Mouse (Mus musculus) hindbrain, postnatal 0 days (tissue): Measurements from ENCODE around the gene Cntfr. TPM values are rescaled to one million over a fixed set of nuclear protein-coding genes. Genes with fewer than 3 reads are reported as not detected.

Experiments
- ATAC-seq: fragments of 200-750 bp; cut with Nextera tagmentation; 2 replicates; pipeline ENCODE4 v1.8.0; 2017; ENCODE audit warnings: mild to moderate bottlenecking, moderate TSS enrichment, moderate library complexity
- DNase-seq: peaks from one replicate; pipeline ENCODE4 v3.0.0-alpha.2; 2015; ENCODE audit warnings: low spot score
- H3K27ac ChIP-seq: fragments of 300-500 bp; sonication (generic); 2 replicates; pipeline ENCODE4 v1.5.1; 2014; ENCODE audit warnings: mild to moderate bottlenecking
- H3K27me3 ChIP-seq: fragments of 300-500 bp; sonication (generic); 2 replicates; pipeline ENCODE4 v1.6.1; 2014; ENCODE audit warnings: low read length, mixed read lengths; ENCODE audit not compliant: insufficient read depth
- H3K36me3 ChIP-seq: fragments of 300-500 bp; sonication (generic); 2 replicates; pipeline ENCODE4 v1.6.1; 2014; ENCODE audit warnings: low read length, mixed read lengths; ENCODE audit not compliant: insufficient read depth
- H3K4me1 ChIP-seq: fragments of 300-500 bp; sonication (generic); 2 replicates; pipeline ENCODE4 v1.6.1; 2014; ENCODE audit warnings: antibody characterized with exemption, low read length, mixed read lengths; ENCODE audit not compliant: insufficient read depth
- H3K4me2 ChIP-seq: fragments of 300-500 bp; sonication (generic); 2 replicates; pipeline ENCODE4 v1.6.1; 2014; ENCODE audit warnings: low read depth, mild to moderate bottlenecking, low read length, moderate library complexity, mixed read lengths
- H3K4me3 ChIP-seq: fragments of 300-500 bp; sonication (generic); 2 replicates; pipeline ENCODE4 v1.5.1; 2014; ENCODE audit warnings: low read length
- H3K9ac ChIP-seq: fragments of 300-500 bp; sonication (generic); replicated peaks from 2 replicates; pipeline ENCODE4 v1.6.1; 2014; ENCODE audit warnings: mild to moderate bottlenecking, low read length, moderate library complexity, mixed read lengths
- H3K9me3 ChIP-seq: fragments of 300-500 bp; sonication (generic); 2 replicates; pipeline ENCODE4 v1.6.1; 2016; ENCODE audit warnings: low read length, mixed read lengths
- CTCF ChIP-seq: IDR thresholded peaks from 2 replicates; pipeline ENCODE4 v1.5.1; 2016; ENCODE audit warnings: antibody characterized with exemption, control low read depth, low read depth
- WGBS: fragments of 180-500 bp; shearing (Covaris S2); extraction: QIAGEN DNeasy Blood & Tissue Kit; methylation state at CpG from one replicate; pipeline ENCODE4 v1.1.7; 2014; 5-methylcytosine and 5-hydroxymethylcytosine counted together
- polyA plus RNA-seq: library from polyadenylated mRNA; unstranded; fragments of >200 nt; fragmentation: Nextera tagmentation; extraction: Ambion mirVana; gene quantifications from 2 replicates; pipeline ENCODE4 v1.2.1, GENCODE M21; 2015
- total RNA-seq: library from RNA; depleted of rRNA; stranded (reverse); fragments of >200 nt; gene quantifications from 2 replicates; pipeline ENCODE4 v1.2.3, GENCODE M21; 2014

Gene Cntfr
- total and polyA plus RNA-seq, 2 experiments from 2014 or later = 22.1 to 61.9 TPM

DNA sequence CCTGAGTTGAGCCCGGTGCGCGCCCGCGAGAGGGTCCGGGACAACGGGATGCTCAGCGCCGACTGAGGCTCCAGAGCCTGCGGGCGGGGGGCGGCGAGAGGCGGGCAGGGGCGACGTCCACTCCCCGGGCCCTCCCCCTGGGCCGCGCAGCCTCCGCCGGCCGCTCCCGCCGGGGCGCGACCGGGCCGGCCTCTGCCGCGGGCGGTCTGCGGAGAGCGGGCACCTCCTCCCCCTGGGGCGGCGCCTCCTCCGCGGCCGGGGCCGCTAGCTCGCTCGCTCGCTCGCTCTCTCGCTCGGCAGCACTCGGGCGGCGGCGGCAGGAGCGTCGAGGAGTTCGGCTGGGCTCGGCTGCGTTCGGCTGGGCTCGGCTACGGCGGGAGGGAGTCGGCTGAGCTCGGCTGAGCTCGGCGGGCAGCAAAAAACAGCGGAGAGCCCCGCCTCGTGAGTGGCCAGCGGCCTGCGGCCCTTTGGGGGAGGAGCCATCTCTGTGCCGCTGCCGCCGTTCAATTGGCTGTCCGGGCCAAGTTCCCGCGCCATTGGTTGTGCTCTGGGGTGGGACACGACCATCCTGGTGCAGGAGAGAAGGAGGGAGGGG lies 56.9 kb downstream of the Cntfr start, which contains the start of gene Enho:
Enho (minus strand) TSS at position 412 of the 595 bp plus-strand sequence.
- Histone ChIP-seq H3K27me3 (no peaks in the 10 kb centered on the region), H3K9me3 (no peaks in the 10 kb centered on the region), H3K4me3 (peak within 1 kb of the TSS; percentile 61), H3K4me1 (peaks cover 41% of the 10 kb centered on the region), H3K4me2 (peak within 1 kb of the TSS; percentile 69), H3K36me3 (no peaks in the 10 kb centered on the region), H3K9ac (peak within 1 kb of the TSS; percentile 93), H3K27ac (peak within 1 kb of the TSS; percentile 88)
- ATAC-seq (peak; percentile 94), DNase-seq (peak; percentile 97)
- 2% methylated on average over 67 of the region's 74 CpGs for WGBS
- TF ChIP-seq CTCF = no peak

DNA sequence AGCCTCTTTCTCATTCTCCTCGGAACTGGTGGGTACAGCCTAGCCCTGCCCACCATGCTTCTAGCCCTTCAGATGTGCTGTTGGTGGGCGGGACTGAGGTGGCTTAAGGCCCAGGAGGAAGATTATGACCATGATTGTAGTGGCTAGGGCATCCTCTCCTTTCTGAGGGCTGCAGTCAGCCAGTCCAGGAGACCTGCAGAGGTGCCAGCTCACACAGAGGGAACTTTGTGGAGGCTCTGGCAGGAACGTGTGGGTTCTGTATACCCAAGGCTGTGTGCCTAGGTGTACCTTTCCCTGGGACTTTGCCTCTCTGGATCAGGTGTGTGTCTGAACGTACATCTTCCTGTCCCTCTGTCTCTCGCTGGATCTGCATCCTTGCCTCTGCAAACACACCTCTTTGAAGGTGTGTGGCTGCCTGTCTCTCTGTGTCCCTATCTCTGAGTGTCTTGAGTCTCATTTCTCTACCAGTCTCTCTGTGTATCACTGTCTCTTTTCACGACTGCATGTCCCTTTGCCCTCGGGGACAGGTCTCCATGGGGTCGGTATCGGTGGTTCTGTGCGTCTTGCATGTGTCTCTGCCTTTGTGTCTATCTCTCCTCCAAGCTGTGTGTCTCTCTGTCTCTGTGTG lies 57.6 kb downstream of the Cntfr start:
- Histone ChIP-seq H3K4me2 (peak overlapping the region; percentile 69), H3K27ac (peak overlapping the region; percentile 88), H3K9ac (peak overlapping the region; percentile 93), H3K4me1 (peaks cover 41% of the 10 kb centered on the region), H3K9me3 (no peaks in the 10 kb centered on the region), H3K36me3 (no peaks in the 10 kb centered on the region), H3K4me3 (peak overlapping the region; percentile 61), H3K27me3 (no peaks in the 10 kb centered on the region)
- peak; percentile 13; the same call in 1 of the 2 replicates for ATAC-seq
- no peak for TF ChIP-seq CTCF
- peak; percentile 37 for DNase-seq
- WGBS = 9% methylated on average over 10 of the region's 10 CpGs

DNA sequence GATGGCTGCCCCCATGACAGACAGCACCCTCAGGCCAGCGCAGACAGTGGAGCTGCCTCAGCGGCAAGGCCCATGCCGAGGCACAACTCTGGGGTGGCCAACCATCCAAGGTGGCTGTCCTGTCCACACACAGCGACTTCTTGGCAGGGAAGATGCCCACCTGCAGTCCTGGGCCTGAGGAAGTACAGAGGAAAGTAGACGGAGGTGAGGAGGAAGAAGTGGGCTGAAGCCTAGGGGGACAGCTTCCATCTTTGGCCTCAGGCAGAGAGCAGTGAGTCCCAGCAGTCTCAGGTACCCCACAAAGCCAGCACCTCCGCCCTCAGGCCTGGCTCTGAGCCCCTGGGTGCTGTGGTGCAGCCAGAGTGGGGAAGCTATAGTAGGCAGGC lies 58.1 kb downstream of the Cntfr start:
- DNase-seq (no peak), ATAC-seq (no peak)
- Histone ChIP-seq H3K27me3 (no peaks in the 10 kb centered on the region), H3K4me2 (peak overlapping the region; percentile 69), H3K9me3 (no peaks in the 10 kb centered on the region), H3K36me3 (no peaks in the 10 kb centered on the region), H3K27ac (peak overlapping the region; percentile 88; the same call in 1 of the 2 replicates), H3K9ac (peak overlapping the region; percentile 93), H3K4me1 (peaks cover 41% of the 10 kb centered on the region), H3K4me3 (peak overlapping the region; percentile 61)
- 76% methylated on average over 6 of the region's 6 CpGs for WGBS
- no peak for TF ChIP-seq CTCF

DNA sequence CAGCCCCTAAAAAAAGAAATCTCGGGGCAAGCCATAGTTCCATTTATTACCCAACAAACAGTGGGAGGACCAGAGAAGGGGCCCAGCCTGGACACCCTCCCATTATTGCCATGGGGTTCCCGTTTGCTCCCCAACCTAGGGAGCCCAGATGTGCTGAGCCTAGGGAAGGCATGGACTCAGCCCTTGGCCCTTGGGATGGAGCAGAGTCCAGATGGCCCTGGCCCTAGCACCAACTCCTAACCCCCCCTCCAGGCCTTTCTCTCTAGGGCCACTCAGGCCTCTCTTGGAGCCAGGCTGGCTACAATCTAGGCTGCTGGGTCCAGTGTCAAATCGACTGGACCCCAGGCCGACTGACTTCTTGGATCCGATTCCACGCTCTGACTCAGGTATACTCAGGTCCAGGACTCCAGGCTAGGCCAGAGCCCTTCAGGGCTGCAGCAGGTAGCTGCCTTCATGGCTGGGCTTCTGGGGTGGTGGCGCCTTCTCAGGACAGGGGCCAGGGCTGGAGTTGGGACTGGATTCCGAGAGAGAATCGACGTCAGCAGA lies 58.6 kb downstream of the Cntfr start:
- no peak for DNase-seq
- TF ChIP-seq CTCF = no peak
- WGBS = 93% methylated on average over 10 of the region's 10 CpGs
- Histone ChIP-seq H3K4me2 (peak overlapping the region; percentile 69), H3K9me3 (no peaks in the 10 kb centered on the region), H3K27ac (peak overlapping the region; percentile 88; the same call in 1 of the 2 replicates), H3K36me3 (no peaks in the 10 kb centered on the region), H3K9ac (peak overlapping the region; percentile 93), H3K27me3 (no peaks in the 10 kb centered on the region), H3K4me3 (0 out of 2 replicates have a peak overlapping the region, but pooled peaks have one; percentile 61), H3K4me1 (peaks cover 41% of the 10 kb centered on the region)
- no peak for ATAC-seq

DNA sequence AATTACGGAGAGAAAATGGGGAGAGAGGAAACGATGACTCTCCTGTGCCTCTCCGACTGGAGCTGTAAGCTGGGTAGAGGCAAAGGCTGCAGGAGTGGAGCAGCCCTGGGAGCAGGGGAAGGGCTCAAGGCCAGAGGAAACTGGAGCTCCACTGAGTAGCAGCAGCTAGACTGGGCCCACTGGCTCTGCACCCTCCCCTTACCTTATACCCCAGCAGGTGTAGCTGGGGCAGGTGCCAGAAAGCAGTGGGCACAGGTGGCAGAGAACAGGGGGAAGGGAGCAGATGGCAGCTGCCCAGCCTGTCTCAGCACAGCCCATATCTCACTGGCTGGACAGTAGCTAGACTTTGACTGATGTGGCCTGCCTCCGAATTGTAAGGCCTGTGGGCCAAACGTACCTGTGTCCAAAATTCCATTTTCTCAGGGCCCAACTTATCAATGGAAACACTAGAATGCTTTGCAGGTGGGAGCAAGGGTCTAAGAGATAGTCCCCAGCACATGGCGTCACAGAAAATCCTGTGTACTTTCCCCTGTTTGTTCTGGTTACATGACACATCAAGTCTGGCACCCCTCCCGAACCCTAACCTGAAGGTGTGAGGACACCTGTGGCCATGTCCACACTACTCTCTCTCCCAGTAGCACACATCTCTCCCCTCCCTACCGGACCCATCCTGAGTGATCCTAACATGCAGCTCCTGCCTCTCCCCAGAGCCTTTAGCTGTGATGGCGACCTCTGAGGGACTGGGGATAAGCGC lies 59.8 kb downstream of the Cntfr start:
- TF ChIP-seq CTCF = no peak
- 73% methylated on average over 10 of the region's 10 CpGs for WGBS
- no peaks in the 10 kb centered on the region for H3K27me3 ChIP-seq
- DNase-seq (peak; percentile 54), ATAC-seq (no peak)
- H3K9me3 ChIP-seq = no peaks in the 10 kb centered on the region
- H3K27ac ChIP-seq = no peak overlapping the region
- no peak overlapping the region for H3K4me3 ChIP-seq
- no peak overlapping the region for H3K9ac ChIP-seq
- H3K36me3 ChIP-seq = no peaks in the 10 kb centered on the region
- peaks cover 46% of the 10 kb centered on the region for H3K4me1 ChIP-seq
- no peak overlapping the region for H3K4me2 ChIP-seq

DNA sequence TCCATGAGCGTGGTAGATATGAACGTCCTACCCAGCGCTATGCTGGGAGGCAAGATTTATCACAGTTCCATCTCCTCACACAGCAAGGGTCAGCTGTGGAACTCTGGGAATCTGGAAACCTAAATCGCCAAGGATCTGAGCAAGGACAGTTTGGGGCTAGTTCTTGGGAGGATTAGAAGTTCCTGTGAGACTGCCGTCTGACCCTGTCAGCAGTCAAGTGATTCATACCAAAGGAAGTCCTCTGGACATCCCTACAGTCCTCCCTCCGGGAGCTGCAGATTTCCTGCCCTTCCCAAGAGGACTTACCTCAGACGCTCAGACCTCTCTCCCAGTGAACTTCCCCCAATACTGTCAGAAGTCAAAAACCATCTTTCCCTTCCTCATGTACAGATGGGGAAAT lies 60.5 kb downstream of the Cntfr start:
- no peak overlapping the region for H3K4me3 ChIP-seq
- no peaks in the 10 kb centered on the region for H3K27me3 ChIP-seq
- DNase-seq (no peak), ATAC-seq (no peak)
- H3K9ac ChIP-seq = no peak overlapping the region; the same call in 1 of the 2 replicates
- H3K9me3 ChIP-seq = no peaks in the 10 kb centered on the region
- 55% methylated on average over 7 of the region's 7 CpGs for WGBS
- 0 out of 2 replicates have a peak overlapping the region, but pooled peaks have one; percentile 17 for H3K27ac ChIP-seq
- H3K4me1 ChIP-seq = peaks cover 53% of the 10 kb centered on the region
- H3K4me2 ChIP-seq = no peak overlapping the region
- TF ChIP-seq CTCF = no peak
- no peaks in the 10 kb centered on the region for H3K36me3 ChIP-seq
